ENCODE assay signal across 15 mouse cellular contexts in the genomic region with DNA sequence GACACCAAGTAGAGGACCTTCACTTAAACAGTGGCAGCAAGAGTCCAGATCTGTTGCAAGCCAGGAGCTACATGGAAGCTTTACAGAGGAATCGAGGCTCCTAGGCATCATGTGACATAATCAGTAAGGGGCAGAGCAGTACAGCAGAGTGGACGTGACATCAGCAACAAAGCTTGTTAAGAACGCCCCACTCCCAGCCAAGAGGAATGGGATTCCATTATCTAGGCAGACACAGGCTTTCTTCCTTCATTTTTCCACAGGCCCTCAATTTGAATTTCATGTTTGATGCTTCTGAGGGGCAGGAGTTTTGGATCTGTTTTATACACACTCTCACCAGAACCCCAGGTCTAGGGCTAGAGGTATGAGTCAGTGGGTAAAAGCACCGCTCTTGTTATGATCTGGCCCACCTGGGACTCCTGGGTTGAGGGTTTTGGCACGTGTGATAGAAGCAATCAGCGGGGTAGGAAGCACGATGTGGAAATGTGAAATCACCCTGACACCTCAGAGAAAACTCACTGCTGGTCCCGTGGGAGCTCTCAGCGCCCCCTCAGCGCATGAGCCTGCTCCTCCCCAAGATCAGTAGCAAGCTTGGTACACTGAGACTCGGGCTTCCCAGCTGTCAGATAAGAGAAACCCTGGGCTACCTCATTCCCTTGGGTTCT. TPM values are rescaled to one million over a fixed set of nuclear protein-coding genes. Genes with fewer than 3 reads are reported as not detected.
DNase-seq lines count a peak whose midpoint lies in the region; ATAC-seq lines count a peak whose summit lies in the region.
"Had no signal": no experiment of that assay in that cellular context is flagged by ENCODE, and none has a peak within 500 bp of the region (broad histone marks: within the 10 kb centered on the region; RNA-seq: fewer than 3 reads in every experiment).

No protein-coding gene starts in this region.

- no peaks in the 10 kb centered on the region for H3K27me3 ChIP-seq in heart, embryonic 16.5 days (ENCODE audit: control insufficient read depth, insufficient read depth, low read length)
- no peaks in the 10 kb centered on the region for H3K27me3 ChIP-seq in neural tube, embryonic 13.5 days
- H3K27me3 ChIP-seq in embryonic facial prominence, embryonic 13.5 days: no peaks in the 10 kb centered on the region
- no peaks in the 10 kb centered on the region for H3K27me3 ChIP-seq in splenic B cell, adult 2 months (ENCODE audit: control insufficient read depth, insufficient read depth, low read length, poor library complexity, severe bottlenecking)
- H3K27me3 ChIP-seq: liver, embryonic 13.5 days had no signal

- no peak for DNase-seq in heart, adult 18-20 months
- no peak for DNase-seq in neural tube, embryonic 10.5 days (ENCODE audit: extremely low spot score, low spot score)
- peak; percentile 45 for DNase-seq in splenic B cell, adult 2 months (ENCODE audit: low read depth, low spot score)
- DNase-seq in thymus, postnatal 25 days: no peak
- DNase-seq: cerebellum, postnatal 25 days; gastrocnemius, postnatal 25 days; liver, embryonic 13.5 days; lung, postnatal 14 days; thymus, postnatal 4 days had no signal

- no peak overlapping the region for H3K4me2 ChIP-seq in heart, embryonic 16.5 days (ENCODE audit: low read depth, low read length)
- H3K4me2 ChIP-seq in neural tube, embryonic 13.5 days: no peak overlapping the region
- no peak overlapping the region for H3K4me2 ChIP-seq in embryonic facial prominence, embryonic 13.5 days
- H3K4me2 ChIP-seq: liver, embryonic 13.5 days had no signal

- H3K9me3 ChIP-seq in heart, embryonic 16.5 days (replicated peaks; ENCODE audit: control insufficient read depth, low read length): no peaks in the 10 kb centered on the region
- H3K9me3 ChIP-seq in neural tube, embryonic 13.5 days: no peaks in the 10 kb centered on the region
- H3K9me3 ChIP-seq in embryonic facial prominence, embryonic 13.5 days: no peaks in the 10 kb centered on the region
- H3K9me3 ChIP-seq: liver, embryonic 13.5 days had no signal

- H3K27ac ChIP-seq in heart, embryonic 16.5 days (ENCODE audit: low read length): peak overlapping the region; percentile 52
- 0 out of 2 replicates have a peak overlapping the region, but pooled peaks have one; percentile 54 for H3K27ac ChIP-seq in neural tube, embryonic 13.5 days (replicated peaks)
- H3K27ac ChIP-seq in embryonic facial prominence, embryonic 13.5 days: no peak overlapping the region
- H3K27ac ChIP-seq: liver, embryonic 13.5 days had no signal

- H3K4me3 ChIP-seq in heart, embryonic 16.5 days (ENCODE audit: low read length): no peak overlapping the region
- H3K4me3 ChIP-seq in neural tube, embryonic 13.5 days: no peak overlapping the region
- no peak overlapping the region for H3K4me3 ChIP-seq in embryonic facial prominence, embryonic 13.5 days
- H3K4me3 ChIP-seq: liver, embryonic 13.5 days had no signal

- peak overlapping the region; percentile 53 for H3K9ac ChIP-seq in heart, embryonic 16.5 days (ENCODE audit: low read length)
- H3K9ac ChIP-seq in neural tube, embryonic 13.5 days: no peak overlapping the region
- 0 out of 2 replicates have a peak overlapping the region, but pooled peaks have one; percentile 22 for H3K9ac ChIP-seq in embryonic facial prominence, embryonic 13.5 days
- H3K9ac ChIP-seq: liver, embryonic 13.5 days had no signal

- H3K4me1 ChIP-seq in heart, embryonic 16.5 days (ENCODE audit: control insufficient read depth, insufficient read depth, low read length): peaks cover 78% of the 10 kb centered on the region
- H3K4me1 ChIP-seq in neural tube, embryonic 13.5 days (replicated peaks): peaks cover 47% of the 10 kb centered on the region
- H3K4me1 ChIP-seq in embryonic facial prominence, embryonic 13.5 days: peaks cover 40% of the 10 kb centered on the region

- 42% methylated on average over 11 of the region's 11 CpGs for WGBS in heart, embryonic 16.5 days
- WGBS in neural tube, embryonic 13.5 days: 75% methylated on average over 11 of the region's 11 CpGs
- WGBS in embryonic facial prominence, embryonic 13.5 days: 79% methylated on average over 11 of the region's 11 CpGs

- H3K36me3 ChIP-seq in heart, embryonic 16.5 days (ENCODE audit: control insufficient read depth, insufficient read depth): peaks cover 32% of the 10 kb centered on the region
- peaks cover 26% of the 10 kb centered on the region for H3K36me3 ChIP-seq in neural tube, embryonic 13.5 days
- peaks cover 61% of the 10 kb centered on the region for H3K36me3 ChIP-seq in embryonic facial prominence, embryonic 13.5 days
- H3K36me3 ChIP-seq in splenic B cell, adult 2 months (ENCODE audit: control insufficient read depth, insufficient read depth, low read length, poor library complexity, severe bottlenecking): peaks cover 29% of the 10 kb centered on the region

- ATAC-seq in heart, embryonic 16.5 days (replicated peaks; ENCODE audit: extremely low read depth, insufficient read depth, low FRiP score): 0 out of 2 replicates have a peak, but pooled peaks have one; percentile 34
- no peak for ATAC-seq in neural tube, embryonic 13.5 days (ENCODE audit: low read depth)
- no peak for ATAC-seq in embryonic facial prominence, embryonic 13.5 days (ENCODE audit: insufficient number of reproducible peaks, insufficient read depth, low FRiP score, low TSS enrichment, low read depth)
- ATAC-seq: intestine, postnatal 0 days had no signal

RNA-seq across cellular contexts. Expression of gene Myh9, which starts 30.7 kb away (rescaled TPM):
- polyA plus RNA-seq in heart, embryonic 16.5 days (2015; fragmentation: Nextera tagmentation; extraction: Ambion mirVana): 22.8 and 29.7 TPM in 2 replicates
- total RNA-seq in heart, adult 18-20 months (2021): 100 to 1,000 TPM; 117 to 119 TPM
- polyA plus RNA-seq in neural tube, embryonic 13.5 days (2015; fragmentation: Nextera tagmentation; extraction: Ambion mirVana): 12.4 and 15.5 TPM in 2 replicates
- polyA plus RNA-seq in embryonic facial prominence, embryonic 13.5 days (2015; fragmentation: Nextera tagmentation; extraction: Ambion mirVana): 36.2 and 41.0 TPM in 2 replicates

RNA-seq across cellular contexts. Expression of gene Apol8, which starts 54.4 kb away (rescaled TPM):
- 0.05 TPM in 1 of 2 replicates, not detected in the other for polyA plus RNA-seq in heart, embryonic 16.5 days (2015; fragmentation: Nextera tagmentation; extraction: Ambion mirVana)
- not detected for total RNA-seq in heart, adult 18-20 months (2021)
- not detected in 2 replicates for polyA plus RNA-seq in neural tube, embryonic 13.5 days (2015; fragmentation: Nextera tagmentation; extraction: Ambion mirVana)
- polyA plus RNA-seq in embryonic facial prominence, embryonic 13.5 days (2015; fragmentation: Nextera tagmentation; extraction: Ambion mirVana): 0.22 and 0.32 TPM in 2 replicates
- polyA plus RNA-seq: embryonic facial prominence, embryonic 14.5 days; intestine, postnatal 0 days; large intestine, adult 2 months had no signal
